Mouse (Mus musculus): ENCODE results near the gene Slc7a8.
A peak's percentile ranks its signal among the peaks of the same experiment; 100 is the strongest.

Slc7a8 gene

DNA sequence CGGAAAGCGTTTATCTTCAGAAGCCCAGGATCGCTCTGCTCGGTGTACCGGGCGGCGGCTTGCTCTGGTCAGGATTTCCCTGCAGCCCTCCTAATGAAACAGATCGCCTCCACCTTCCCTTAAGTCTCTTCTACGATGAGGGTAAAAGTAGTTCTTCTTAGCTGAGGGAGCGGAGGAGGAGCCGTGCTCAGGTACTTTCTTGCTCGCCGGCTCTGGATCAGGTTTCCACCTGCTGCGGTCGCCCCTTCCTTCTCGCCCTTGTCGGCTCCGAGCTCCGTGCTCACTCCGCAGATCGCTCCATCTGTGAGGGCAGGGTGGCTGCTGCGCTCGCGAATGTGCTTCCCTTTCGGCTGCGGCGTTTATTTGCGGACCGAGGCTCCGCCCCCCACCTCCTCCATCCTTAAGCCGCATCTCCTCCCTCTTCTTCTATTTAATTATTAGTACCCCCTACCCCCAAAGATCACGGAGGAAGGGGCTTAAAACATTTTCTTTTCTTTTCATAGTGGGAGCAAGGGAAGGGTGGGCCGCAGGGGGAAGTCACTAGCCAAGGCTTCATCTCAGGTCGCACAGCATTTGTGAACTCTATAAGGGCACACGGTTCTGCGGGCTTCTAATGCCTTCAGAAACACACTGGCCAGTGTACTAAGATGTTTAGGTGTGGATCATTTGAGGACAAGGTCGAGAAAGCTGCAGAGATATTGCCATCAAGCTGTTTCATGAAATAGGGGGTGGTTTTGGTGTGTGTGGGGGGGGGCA, at the start of gene Slc7a8:
Gene Slc7a8 (minus strand): TSS at position 337 of the 756 bp plus-strand sequence.
- DNase-seq (ENCODE audit: low spot score) = peak; percentile 75

DNA sequence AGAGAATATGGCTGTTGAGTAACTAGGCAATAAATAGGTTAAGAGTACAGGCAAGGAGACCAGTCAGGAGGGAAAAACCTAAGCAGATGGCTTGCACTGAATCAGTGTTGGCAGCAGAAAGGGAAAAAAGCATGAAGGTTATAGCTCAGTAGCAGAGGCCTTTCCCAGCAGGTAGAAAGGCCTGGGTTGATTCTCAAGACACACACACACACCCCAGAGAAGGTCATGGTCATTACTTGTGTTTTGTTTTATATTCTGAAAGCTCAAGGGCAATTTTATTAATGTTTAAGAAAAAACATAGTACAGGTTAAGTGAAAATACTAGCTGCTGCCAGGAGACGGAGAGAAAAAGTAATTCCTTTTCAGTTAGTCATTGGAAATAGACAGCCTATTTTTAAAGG, 42.0 kb upstream of the Slc7a8 start:
- DNase-seq (ENCODE audit: low spot score) = no peak

DNA sequence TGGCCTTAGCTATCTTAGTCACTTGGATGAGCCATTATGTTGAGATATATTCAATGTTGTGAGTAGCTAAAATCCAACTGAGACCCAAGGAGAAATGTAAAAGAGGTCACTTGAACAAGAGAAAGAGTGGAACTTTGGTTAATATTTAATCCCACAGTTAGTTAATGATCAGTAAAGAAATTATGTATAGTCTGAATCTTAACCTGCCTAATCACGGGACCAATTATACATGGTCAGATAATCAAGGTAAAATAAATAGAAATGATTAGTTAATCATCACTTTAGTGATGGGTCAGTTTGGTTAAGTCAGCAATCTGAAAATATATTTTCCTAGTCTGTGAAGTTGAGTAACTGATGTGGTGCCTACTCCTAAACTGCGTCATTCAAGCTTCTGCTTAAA, 40.6 kb upstream of the Slc7a8 start:
- DNase-seq (ENCODE audit: low spot score) = no peak

DNA sequence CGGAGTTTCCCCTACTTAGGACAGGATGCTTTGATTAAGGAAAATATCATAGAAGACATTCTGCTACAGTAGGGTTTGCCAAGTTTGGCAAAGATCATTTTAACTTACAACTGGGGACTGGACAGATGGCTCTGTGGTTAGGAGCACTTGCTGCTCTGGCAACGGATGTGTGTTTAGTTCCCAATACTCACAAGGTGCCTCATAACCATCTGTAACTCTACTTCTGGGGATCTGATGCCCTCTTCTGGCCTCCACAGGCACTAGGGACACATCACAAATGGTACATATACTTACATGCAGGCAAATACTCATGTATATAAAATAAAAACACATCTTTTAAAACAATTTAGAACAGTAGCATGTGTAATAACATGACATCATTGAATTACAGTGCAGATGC, 36.0 kb upstream of the Slc7a8 start:
- no peak for DNase-seq (ENCODE audit: low spot score)

DNA sequence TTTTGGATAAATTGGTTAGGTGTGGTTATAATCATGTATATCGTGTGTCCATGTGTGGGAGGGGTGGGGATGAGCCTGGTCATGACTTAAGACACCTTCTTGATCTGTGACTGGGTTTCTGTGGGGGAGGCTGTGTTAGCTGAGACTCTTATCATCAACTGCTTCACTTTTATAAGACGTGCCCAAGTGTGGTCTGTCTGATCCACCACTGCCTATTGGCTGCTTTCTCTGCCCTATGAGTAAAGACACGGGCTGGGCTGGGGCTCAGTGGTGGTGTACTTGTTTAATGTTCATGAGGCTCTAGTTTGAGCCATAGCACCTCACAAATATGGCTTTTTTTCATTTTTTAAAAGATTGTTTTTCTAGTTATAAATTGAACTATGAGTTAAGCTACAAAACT, 34.0 kb upstream of the Slc7a8 start:
- DNase-seq (ENCODE audit: low spot score) = no peak

DNA sequence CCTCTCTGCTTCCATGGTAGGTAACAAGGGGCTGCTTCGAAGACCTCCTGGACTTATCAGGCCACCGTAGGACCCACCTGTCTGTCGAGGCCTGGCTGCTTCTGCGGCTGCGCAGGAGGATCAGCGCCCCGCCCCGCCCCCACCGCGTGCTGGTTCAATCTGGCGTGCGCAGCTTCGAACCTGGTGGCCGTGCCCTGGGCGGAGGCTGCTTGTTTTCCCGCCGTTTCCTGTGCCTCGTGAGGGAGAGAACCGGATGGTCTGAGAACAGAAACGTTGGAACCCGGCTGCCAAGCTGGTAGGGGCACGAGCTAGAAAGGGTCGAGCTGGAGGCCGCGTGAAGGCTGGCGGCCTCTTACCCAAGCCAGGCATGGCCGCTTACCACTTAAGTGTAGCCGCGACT, 32.2 kb upstream of the Slc7a8 start, which contains the start of gene Rnf212b:
Gene Rnf212b (plus strand): TSS at position 151 of the 400 bp plus-strand sequence.
- DNase-seq (ENCODE audit: low spot score) = peak; percentile 94

DNA sequence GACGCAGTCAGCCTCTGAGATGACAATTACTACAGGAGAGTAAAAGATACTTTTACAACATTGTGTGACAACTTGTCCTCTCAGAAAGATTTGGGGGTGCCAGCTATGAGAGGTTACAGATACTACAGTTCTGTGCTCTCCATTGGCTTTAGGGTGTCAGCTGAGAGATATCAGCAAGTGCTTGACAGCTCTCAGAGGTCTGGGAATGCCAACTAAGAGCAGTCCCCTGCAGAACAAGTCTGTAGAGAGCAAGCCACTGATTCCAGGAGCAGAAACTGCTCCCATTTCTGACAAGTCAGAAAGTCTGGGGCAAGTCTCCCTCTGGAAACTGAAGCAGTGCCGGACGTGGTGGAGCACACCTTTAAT, 27.9 kb upstream of the Slc7a8 start:
- no peak for DNase-seq (ENCODE audit: low spot score)

DNA sequence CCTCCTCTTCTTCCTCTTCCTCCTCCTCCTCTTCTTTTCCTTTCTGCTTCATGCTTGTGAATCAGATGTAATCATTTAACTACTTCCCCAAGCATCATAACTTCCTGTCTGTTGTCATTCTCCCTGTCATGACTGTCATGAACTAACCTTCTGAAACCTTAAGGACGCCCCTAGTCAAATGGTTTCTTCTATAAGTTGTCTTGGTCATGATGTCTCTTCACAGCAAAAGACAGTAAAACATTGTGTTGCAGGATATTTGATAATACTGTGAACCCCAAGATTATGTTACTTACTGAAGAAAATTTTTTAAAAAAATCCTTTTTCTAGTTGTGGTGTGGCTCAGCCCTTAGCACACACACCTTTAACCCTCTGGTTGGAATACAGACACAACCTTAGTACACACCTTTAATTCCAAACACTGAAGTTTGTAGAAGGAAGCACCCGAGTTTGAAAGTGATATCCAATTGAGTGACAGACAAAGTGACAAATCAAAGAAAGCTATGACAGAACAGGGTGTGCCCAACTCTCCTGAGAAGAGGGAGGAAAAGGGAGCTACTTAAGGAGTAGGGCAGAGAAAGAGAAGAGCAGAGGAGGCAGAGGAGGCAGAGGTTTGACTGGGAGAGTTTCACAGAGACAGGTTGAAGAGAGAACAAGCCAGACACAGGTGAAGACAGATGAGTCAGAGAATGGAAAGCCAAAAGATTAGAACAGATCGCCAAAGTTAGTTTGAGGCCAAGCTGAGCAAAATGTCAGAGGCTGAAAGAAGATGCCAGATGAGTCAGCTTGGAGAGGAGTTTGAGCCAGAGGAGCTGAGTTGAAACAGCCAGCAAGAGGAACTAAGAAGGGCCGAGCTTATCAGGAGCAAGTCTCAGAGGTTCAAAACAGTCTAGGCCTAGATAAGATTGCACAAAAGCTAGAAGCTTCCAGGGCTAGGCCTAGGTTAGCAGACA, 27.2 kb upstream of the Slc7a8 start:
- no peak for DNase-seq (ENCODE audit: low spot score)

DNA sequence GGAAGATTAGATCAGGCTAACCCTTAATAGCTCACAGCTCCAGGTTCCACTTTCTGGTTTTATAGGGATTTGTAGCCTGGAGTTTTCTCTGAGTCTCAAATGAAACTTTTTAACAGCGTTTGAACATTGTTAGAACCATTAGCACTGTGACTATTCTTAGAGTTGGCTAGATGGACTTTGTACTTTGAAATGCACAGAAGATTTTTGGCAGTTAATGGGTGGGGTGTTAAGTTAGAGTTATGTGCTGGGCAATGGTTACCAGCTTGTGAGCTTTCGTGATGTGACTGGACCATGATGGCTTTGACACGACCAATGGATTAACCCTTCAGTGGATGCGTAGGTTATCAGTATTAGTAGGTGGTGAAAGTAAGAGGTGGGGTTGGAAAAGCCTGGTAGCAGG, 24.4 kb upstream of the Slc7a8 start:
- no peak for DNase-seq (ENCODE audit: low spot score)

DNA sequence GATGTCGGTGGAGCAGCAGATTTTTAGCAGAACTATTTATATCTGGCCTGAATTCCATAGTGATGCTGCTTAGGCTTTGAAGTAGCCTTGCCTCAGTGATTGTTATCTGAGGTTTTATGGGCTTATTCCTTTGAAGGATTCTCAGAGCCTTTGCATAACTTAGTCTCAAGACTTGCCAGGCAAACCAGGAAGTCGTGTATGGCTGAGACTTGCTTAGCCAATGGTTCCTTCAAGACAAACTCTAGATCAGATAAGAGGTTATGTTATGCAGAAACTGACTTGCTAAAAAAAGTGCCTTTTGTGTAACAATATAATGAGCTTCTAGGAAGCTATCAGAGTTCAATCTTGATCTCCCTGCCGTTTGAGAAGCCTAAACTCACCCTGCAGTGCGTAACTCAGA, 20.7 kb upstream of the Slc7a8 start:
- no peak for DNase-seq (ENCODE audit: low spot score)

DNA sequence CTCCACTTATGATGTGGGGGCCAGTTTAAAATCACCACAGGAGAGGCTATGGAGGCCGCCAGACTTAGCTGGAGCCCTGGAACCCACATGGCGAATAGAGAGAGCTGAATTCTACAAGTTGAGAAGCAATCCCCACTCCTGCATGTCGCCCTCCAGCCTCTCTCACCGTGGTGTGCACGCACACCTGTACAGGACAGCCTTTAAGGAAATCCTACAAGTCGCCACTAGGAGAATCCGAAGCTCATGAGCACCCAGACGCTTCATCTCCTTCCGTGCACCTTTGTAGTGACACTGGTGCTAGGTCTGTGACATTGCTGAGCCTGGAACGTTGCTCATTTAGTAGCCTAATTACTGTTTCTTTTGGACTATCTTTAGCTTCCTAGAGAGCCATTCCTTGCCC, 17.9 kb upstream of the Slc7a8 start:
- no peak for DNase-seq (ENCODE audit: low spot score)

DNA sequence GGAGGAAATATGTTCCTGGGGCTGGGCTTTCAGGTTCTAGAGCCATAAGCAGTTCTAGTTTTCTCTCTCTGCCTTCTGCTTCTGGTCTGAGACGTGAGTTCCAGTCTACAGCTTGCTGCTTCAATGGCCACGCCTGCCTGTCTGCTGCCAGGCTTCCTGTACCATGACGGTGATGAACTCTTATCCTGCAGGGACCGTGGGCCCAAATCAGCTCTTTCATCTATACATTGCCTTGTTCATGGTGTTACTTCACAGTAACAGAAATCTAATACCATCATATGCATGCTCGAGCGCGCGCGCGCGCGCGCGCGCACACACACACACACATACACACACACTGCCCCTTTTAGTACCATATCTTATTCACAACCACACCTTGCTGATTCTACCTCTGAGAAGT, 15.0 kb upstream of the Slc7a8 start:
- no peak for DNase-seq (ENCODE audit: low spot score)

DNA sequence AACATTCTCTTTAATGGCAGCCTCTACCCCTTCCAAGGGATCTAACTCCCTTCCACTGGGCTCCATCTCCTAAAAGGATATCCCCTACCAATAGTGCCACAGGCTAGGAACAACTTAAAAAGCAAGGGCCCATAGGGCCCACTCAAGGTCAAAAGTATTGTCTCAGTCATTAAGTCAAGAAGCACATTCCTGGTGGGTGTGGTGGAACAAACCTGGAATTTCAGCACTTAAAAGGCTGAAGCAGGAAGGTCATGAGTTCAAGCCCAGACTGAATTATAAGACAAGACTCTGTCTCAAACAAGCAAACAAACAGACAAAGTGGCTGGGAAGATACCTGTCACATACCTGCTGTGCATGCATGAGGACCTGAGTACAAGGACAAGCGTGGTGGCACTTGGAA, 14.2 kb upstream of the Slc7a8 start:
- no peak for DNase-seq (ENCODE audit: low spot score)

DNA sequence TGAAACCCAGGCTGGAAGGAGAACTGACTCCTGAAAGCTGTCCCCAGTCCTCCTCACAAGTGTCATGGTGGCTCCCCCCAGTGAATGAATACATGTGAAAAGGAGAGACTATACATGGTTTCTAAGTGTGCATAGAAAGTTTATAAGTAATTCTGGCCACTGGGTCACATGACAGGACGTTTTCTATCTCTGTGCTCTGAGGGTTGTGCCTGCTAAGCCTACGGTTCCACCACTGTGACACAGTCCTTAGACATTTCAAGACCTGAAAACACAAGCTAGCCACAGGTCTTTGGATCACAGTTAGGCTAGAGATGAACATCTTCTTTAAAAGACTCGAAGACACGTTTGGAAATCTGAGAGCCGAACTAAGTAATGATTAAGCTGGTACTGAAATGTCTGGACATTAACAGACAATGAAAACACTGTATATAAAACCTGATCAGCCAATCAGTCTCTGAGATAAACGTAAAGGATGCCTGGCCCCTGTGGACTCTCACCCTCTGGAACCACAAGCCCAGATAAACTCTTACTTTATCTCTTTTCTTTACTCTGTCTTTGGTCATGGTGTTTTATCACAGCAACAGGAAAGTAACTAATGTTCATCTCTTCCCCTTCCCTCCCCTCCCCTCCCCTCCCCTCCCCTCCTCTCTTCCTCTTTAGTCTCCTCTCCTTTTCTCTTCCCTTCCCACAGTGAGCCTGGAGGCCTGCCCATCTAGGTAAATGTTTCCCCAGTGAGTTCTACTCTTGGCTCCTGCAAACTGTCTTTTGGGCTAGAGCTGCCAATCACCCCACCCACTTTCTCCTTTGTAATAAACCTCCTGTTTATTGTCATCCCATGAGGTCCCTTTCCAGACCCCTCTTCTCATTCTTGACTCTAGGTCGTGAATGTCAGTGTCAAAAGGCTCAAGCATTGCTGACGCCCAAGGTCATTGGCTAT, 12.4 kb upstream of the Slc7a8 start:
- DNase-seq (ENCODE audit: low spot score) = no peak

DNA sequence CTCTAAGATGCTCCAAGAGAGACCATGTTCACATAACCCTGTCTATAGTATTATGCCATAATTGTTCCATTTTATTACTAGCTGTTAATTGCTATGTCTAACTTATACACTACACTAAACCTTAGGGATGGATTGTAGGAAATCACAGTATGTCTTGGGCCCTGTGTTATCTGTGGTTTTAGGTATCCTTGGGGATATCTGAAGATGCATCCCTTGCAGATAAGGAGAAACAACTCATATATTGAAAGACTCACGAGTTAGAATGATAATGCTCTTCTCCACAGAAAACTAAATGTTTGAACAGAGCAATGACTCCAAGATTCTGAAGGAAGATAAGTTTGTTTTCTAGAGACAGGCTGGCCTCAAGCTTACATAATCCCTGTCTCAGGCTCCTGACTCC, 11.6 kb upstream of the Slc7a8 start:
- no peak for DNase-seq (ENCODE audit: low spot score)

DNA sequence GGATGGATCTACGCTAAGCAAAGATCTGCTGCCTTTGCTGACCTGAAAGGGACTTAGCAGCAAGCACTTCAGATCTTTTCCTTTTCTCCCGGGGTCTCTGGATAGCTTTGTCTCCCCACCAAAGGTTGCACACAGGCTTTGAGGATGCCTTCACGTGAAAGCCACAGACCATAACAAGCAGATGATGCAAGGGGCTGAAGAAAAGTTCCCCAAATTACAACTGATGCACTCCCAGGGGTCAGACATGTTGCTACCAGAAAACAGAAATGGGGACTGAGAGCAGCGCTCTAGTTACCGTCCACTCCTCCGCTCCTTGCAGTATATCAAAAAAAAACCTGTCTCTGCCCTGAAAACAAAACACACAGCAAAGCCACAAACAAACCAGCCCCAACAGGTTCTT, 10.4 kb upstream of the Slc7a8 start:
- DNase-seq (ENCODE audit: low spot score) = no peak

DNA sequence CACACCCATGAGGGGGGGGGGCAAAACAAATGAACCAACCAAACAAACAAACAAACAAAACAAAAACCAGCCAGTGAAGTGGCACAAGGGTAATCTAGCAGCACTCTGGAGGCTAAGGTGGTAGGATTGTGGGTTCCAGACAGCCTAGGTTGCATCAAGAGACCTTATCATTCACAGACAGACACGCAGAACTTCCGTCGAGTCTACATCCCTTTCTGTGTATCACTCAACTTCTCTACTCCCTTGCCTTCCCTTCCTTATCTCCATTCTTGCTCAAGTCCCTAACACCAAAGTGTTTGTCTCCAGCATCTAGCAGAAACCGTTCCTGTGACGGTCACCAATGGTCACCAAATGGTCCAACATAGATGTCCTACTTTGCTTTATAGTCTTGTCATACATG, 6.5 kb upstream of the Slc7a8 start:
- DNase-seq (ENCODE audit: low spot score) = no peak

DNA sequence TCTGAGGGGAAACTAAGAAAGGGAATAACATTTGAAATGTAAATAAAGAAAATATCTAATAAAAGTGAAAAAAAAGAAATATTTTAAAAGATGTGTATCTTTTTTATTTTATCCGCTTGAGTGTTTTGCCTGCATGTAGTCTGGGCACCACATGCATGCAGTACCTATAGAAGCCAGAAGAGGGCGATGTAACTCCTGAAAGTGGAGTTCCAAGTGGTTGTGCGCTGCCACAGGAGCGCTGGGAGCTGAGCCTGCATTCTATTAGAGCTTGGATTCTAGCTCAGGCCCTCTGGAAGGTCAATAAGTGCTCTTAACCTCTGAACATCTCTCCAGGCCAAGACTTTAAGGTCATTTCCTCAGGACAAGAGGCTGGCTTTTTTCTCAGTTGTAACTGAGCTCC, 5.5 kb upstream of the Slc7a8 start:
- DNase-seq (ENCODE audit: low spot score) = peak; percentile 69

DNA sequence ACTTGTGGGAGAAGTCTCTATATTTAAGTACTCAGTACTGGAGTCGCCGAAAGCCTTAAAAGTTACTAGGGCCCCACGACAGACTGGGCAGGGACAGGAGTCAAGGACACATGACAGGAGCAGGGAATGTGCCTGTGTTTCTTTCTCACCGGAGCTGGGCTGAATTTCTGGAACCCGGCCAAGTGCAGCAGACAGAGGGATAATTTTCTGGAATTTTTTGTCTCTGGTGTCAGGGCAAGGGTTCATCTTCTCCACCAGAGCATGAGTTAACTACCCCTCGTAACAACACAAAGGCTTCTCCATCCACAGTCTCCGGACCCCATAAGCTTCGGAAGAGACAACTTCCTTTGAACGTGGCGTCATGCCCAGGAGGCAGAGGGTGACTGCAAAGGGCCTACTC, 4.7 kb upstream of the Slc7a8 start:
- DNase-seq (ENCODE audit: low spot score) = peak; percentile 30

DNA sequence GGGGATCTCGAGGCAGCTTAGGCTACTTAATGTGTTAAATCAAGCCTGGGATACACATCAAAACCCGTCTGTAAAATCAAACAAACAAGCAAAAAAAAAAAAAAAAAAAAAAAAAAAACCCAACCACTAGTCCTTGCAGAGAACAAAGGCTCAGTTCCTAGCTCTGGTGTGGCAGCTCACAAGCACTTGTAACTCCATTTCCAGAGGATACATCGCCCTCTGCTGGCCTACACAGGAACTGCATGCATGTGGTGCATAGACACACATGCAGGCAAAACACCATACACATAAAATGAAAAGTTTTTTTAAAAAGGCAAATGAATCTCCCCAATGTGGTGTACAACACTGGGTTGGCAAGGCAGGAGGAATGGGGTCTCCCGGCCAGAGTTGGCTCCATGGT, 4.2 kb upstream of the Slc7a8 start:
- peak; percentile 86 for DNase-seq (ENCODE audit: low spot score)

DNA sequence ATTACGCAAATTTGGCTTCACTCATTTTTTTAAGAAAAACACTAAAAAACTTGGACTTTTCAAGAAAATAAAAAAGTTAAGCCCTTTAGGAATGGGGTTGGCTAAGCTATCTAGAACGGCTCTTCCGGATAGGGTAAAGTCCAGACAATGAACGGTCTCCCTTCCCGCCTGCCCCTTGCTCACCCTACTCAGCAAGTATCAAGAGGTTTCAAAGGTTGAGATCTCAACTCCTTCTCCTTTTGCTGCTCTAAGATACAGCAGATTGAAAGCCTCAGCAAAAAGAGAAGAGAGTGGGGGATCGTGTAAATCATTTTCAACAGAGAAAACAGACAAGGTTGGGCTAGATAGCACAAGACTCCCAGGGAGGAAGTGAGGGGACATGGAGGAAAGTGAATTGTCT, 1.2 kb upstream of the Slc7a8 start:
- DNase-seq (ENCODE audit: low spot score) = no peak

Data from testis, postnatal 14 days (tissue).